Mouse (Mus musculus) gastrocnemius, adult 2 months (tissue): ENCODE measurements at regions not wholly inside any gene's neighbourhood (a gene's known extent, or its start where the extent isn't known, plus 50 kb on each side); places are given as distances from the start of the nearest gene placed in this dataset.

ENCODE experiments used
- DNase-seq: peaks from one replicate; pipeline ENCODE4 v3.0.0; 2022
- H3K27ac ChIP-seq: fragments of 200-600 bp; 2 replicates; pipeline ENCODE4 v1.8.1; 2022; ENCODE audit warnings: mild to moderate bottlenecking
- H3K4me3 ChIP-seq: fragments of 200-600 bp; 2 replicates; pipeline ENCODE4 v1.8.1; 2022; ENCODE audit warnings: mild to moderate bottlenecking, moderate library complexity
- CTCF ChIP-seq: fragments of 200-600 bp; IDR thresholded peaks from 2 replicates; pipeline ENCODE4 v1.8.1; 2022; ENCODE audit warnings: antibody characterized with exemption, mild to moderate bottlenecking, moderate library complexity
- intact Hi-C: fragments of 180-260 bp; cut with DNase I; formaldehyde crosslinking; loops from one replicate; pipeline ENCODE4 v1.15.1; 2025

DNA sequence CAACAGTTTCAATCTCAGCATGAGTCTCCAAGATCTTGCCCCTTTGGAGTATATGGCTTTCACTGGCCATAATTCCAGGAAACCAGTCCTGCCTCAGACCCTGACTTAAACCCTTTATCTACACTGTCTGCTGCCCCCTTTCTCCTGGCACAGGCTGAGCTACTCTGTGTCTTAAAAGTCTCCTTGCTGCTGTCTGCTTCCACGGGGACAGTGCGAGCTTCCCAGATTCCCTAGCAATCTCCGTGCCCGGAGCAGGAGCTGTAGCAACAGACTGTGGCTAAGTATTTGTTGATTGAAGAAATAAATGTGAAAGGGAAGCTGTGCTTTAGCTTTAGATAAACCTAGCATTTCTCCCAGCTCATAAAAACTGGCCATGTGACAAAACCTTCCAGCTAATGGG, 95.2 kb upstream of the Ptch1 start:
- intact Hi-C loops = no loop called here
- DNase-seq = no peak
- no peak for TF ChIP-seq CTCF
- Histone ChIP-seq H3K27ac (no peak overlapping the region), H3K4me3 (no peak overlapping the region)

DNA sequence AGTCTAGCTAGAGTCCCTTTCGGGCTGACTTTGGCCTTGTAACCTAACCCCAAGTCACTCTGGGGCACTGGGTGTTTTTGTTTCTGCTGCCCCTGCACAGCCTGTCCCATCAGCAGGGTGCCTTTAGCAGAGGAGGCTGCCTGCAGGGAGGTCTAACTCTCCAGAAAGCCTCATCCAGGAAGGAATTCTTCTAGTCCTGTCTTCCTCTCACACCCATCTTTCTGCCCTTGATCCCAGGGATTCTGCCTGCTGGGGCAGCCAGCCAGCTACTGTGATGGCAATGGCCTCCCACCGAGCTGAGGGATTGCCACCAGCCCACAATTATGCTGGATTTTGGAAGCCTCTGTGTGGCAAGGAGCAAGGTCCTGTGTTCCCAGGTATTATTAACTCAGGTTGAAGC, 95.6 kb upstream of the Ptch1 start:
- intact Hi-C loops = no loop called here
- Histone ChIP-seq H3K4me3 (no peak overlapping the region), H3K27ac (no peak overlapping the region)
- no peak for DNase-seq
- TF ChIP-seq CTCF = no peak

DNA sequence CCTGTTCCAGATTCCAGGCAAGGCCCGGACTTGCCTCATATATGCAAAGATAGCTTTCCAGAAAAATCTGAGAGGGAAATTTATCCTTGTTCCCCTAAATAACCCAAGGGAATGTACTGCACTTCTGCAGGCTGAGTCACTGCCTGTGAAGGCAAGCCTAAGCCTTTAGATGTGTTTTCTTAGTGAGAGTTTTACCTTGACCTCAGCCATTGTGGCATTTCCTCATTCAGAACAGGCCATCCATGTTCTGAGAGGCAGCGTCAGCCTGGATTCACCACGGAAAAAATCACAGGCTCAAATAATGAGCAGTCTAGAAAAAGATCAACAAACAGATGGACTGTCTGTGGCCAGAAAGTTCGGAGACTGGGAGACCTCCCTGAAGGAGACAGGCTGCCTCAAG, 99.0 kb upstream of the Ptch1 start:
- intact Hi-C loops = no loop called here
- Histone ChIP-seq H3K4me3 (no peak overlapping the region), H3K27ac (no peak overlapping the region)
- TF ChIP-seq CTCF = no peak
- DNase-seq = no peak

DNA sequence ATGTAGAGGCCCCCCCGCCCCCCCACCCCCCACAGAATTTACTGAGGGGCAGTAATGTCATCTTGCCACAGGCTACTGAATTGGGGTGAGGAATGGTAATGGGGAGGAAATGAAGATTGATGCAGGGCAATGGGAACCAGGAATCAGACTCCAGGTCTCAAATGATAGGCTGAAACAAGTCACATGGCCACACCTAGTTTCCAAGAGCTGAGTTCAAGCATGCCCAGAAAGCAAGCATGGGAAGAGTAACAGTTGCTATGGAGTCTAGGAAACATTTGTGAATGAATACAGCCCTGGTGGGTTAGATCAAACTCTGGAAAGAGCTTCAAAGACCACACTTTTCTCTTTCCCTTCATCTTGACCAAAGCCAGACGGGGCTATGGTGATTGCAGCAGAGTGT, 104.3 kb upstream of the Ptch1 start:
- intact Hi-C loops = no loop called here
- TF ChIP-seq CTCF = no peak
- Histone ChIP-seq H3K4me3 (no peak overlapping the region), H3K27ac (no peak overlapping the region)
- DNase-seq = no peak

DNA sequence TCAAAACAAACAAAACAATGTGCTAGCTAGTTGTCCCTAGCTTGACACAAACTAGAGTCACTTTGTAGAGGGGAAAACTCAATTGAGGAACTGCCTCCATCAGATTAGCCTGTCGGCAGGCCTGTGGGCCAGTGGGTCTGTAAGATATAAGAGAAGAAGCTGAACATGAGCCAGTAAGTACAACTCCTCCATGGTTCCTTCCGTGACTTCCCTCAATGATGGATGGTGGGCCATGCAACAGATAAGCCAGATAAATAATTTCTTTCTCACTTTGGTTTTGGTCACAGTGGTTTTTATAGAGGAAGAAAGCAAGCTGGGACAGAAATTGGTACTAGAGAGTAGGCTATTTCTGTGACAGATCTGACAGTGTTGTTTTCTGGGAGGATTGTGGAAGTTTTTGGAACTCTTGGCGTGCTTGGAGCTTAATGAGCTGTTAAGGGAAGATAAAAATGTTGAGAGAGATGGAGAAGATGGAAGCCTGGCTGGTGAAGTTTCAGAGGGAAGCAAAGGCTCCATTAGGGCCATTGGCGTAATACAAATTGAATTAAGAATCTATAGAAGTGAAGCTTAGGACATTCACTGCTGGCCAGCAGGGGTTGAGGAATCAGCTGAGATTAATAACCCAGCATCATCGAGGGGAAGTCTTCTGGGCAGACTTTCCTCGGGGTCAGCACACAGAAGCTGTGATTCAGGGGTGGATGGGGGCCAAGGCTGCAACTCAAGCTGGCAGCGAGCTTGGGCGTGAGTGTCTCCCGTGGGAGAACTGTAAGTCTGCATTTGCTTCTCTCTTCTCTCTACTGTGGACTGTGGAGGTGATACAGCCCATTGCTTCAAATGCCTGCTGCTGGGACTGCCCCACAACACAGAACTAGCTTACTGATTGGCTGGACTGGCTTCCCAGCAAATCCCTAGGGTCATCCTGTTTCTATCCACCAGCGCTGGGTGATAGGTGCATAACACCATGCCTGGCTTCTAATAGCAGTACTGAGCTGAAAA, 105.2 kb upstream of the Ptch1 start:
- intact Hi-C loops = no loop called here
- Histone ChIP-seq H3K27ac (no peak overlapping the region), H3K4me3 (no peak overlapping the region)
- peak; percentile 20 for DNase-seq
- no peak for TF ChIP-seq CTCF

DNA sequence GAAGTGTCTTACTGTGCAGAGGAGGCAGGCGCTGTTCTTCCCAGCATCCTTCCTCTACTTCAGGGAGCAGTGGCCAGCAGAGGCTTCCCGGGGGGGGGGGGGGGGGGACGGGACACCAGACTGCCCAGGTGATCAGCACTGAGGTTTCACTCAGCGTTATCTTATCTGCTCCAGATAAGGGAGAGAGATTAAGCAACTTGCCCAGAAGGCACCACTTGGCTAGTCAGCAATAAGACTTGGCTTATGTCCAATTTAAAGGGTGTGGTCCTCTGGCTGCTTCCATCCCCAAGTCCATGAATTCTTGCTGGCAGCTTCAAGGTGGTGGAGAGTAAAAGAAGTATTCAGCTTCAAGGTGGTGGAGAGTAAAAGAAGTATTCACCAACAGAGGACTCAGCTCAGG, 108.9 kb upstream of the Ptch1 start:
- Histone ChIP-seq H3K27ac (no peak overlapping the region), H3K4me3 (no peak overlapping the region)
- intact Hi-C loops = no loop called here
- TF ChIP-seq CTCF = no peak
- DNase-seq = no peak

DNA sequence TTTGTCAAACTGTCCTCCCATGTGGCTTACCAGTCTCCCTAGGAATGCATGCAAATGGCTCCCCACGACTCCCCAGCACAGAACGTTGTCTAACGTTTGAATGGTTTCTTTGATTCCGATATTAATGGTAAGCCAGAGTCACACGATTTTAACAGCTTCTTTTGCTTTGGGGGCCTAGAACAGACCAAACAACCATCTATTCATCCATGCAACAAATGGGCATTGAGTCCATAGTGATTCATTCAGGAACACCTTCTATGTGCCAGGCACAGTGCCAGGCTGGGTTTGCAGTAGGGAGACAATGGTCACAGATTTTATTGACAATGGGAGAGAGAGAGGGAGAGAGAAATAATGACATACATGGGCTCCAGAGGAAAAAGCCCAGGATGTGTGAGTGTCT, 118.6 kb upstream of the Ptch1 start:
- Histone ChIP-seq H3K4me3 (no peak overlapping the region), H3K27ac (no peak overlapping the region)
- intact Hi-C loops = no loop called here
- DNase-seq = no peak
- no peak for TF ChIP-seq CTCF

DNA sequence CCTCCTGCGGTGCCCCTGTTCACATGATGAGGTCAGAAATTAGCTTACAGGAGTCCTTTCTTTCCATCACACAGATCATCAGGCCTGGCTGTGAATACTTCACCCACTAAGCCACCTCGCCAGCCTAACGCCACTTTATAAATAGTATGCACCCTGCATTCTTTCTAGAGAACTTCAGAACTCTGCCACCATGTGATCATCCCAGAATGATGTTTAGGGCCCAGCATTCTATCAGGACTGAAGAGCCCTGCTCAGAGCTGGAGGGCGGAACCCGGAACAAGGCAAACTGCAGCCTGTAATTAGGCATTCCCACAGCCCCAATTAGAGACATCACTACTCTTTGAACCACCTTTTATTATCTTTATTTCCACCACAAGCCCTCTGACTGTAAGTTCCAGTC, 120.2 kb upstream of the Ptch1 start:
- no peak for DNase-seq
- Histone ChIP-seq H3K27ac (no peak overlapping the region), H3K4me3 (no peak overlapping the region)
- no peak for TF ChIP-seq CTCF
- intact Hi-C loops = no loop called here

DNA sequence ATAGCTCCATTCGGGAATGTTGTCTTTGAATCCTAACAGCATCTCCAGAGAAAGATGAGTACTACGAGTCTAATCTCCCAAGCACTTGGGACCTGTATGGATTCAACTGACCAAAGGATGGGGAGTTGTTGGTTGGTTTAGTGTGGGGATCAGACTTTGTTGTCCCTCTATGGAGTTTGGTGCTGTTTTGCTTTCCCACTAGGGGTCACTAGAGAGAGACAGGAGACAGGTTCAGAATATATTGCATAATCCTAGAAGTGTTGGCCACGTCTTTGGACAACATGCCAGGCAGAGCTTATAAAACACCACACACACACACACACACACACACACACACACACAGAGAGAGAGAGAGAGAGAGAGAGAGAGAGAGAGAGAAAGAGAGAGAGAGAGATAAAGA, 118.6 kb upstream of the Ercc6l2 start:
- TF ChIP-seq CTCF = peak; percentile 62
- no peak for DNase-seq
- Histone ChIP-seq H3K4me3 (no peak overlapping the region), H3K27ac (no peak overlapping the region)
- intact Hi-C loops = no loop called here

DNA sequence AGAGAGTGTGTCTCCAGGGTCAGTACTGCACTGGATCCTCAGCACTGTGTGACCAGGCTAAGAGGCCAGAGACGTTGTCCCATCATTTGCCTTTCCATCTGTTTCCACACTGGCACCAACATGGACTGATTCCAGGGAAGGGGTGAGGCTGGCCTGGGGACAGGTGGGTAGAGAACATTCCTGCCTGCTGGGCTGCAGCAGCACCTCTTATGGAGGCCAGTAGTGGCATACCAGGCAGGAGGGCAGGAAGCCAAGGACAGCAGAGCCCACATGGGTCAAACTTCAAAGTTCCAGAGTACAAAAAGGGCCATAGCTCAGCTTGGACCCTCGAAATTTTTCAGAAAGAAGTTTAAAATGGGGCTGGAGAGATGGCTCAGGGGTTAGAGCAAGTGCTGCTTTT, 115.4 kb upstream of the Ercc6l2 start:
- intact Hi-C loops = no loop called here
- no peak overlapping the region for H3K4me3 ChIP-seq
- no peak for DNase-seq
- H3K27ac ChIP-seq = no peak overlapping the region
- no peak for TF ChIP-seq CTCF

DNA sequence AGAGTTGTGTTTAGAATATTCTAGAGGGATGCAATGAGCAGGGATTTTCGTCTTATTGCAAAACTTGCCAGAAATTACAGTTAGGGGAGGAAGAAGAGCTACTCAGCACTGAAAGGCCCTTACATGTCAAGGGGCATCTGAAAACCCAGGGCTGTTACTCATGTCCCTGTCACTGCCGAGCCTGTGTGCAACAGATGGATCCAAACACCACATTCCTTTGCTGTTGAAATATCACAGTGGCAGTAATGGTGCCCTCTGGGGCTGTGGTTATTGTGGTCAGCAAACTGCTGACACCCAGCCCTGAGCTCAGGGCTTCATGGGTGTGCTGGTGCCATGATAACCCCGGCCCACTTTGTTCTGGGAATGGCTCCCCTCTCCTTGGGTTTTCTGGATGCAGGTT, 114.3 kb upstream of the Ercc6l2 start:
- H3K27ac ChIP-seq = peak overlapping the region; percentile 3; the same call in 1 of the 2 replicates
- no peak for TF ChIP-seq CTCF
- intact Hi-C loops = no loop called here
- DNase-seq = no peak
- no peak overlapping the region for H3K4me3 ChIP-seq

DNA sequence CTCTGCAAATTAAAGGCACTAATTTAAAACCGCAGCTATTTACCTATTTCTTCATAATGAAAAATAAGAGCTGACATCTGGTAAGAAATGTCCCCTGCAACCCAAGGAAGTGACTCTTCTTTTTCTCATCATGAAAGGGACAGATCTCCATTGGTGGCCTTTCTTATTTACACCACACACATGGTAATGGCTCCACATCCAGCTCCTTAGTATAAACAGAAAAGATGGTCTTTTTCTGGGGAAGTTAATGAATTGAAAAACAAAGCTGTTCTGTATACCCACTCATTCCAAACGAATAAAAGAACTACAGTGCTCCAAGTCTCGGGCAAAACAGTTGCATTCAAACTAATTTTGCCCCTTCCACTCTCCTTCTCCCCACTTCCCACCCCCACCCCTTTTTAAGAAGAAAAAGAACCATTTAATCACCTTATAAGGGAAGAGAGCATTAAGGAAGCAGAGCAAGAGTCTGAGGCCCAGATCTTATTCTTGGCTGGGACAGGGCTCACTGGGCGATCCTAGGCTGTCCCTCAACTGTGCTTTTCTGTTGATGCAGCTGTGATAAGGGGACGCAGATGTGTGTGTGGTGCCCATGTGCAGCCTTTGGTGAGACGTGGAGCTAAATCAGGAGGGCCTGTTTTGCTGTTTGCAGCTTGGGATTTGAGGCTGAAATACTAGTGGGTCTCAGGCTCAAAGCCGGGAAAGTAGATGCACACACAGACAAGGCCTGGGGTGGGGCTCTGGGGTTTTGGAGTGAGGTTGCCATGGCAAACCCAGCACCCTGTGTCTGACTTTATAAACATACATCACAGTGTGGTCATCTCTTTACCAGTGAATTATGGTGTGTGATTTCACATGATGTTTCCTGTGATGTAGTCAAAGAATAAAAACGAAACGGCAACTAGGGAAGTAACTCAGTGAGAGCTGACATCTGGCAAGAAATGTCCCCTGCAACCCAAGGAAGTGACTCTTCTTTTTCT, 113.6 kb upstream of the Ercc6l2 start:
- no peak overlapping the region for H3K4me3 ChIP-seq
- intact Hi-C loops = no loop called here
- peak overlapping the region; percentile 3; the same call in 1 of the 2 replicates for H3K27ac ChIP-seq
- DNase-seq = no peak
- no peak for TF ChIP-seq CTCF

DNA sequence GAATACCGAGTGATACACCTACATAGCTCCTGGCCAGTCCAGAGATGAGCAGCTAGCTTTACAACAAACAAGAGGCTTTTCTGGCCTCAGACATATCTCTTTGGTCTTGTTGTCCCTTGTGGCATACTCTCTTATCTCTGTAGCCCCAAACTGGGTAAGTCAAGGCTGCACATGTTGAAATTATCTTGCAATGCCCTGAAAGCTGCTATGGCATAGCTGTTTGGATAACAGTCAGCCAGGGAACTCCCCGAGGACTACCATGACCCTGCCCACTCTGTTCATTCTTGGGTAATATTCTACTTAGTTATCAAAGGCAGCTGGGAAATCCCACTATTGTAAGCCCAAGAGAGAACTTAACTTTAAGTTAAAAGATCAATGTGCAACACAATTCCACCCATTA, 106.5 kb upstream of the Ercc6l2 start:
- TF ChIP-seq CTCF = no peak
- DNase-seq = no peak
- intact Hi-C loops = no loop called here
- no peak overlapping the region for H3K4me3 ChIP-seq
- no peak overlapping the region for H3K27ac ChIP-seq
